Mouse (Mus musculus) CH12.LX (cell line): ENCODE results near the gene Gm12166. TPM values are rescaled to one million over a fixed set of nuclear protein-coding genes. Genes with fewer than 3 reads are reported as not detected.
"Not testable (repeated sequence)": the region's sequence is repeated elsewhere in the genome, so short reads cannot be mapped to it uniquely, and the experiment has no call there.

Experiments used
- DNase-seq: peaks from one replicate; pipeline ENCODE4 v3.0.0-alpha.2; 2013; ENCODE audit errors: extremely low read depth
- H3K27ac ChIP-seq: 2 replicates; pipeline ENCODE4 v1.5.1; 2012; ENCODE audit warnings: low read depth, mild to moderate bottlenecking, control low read depth, moderate library complexity; ENCODE audit not compliant: insufficient read depth
- H3K27me3 ChIP-seq: replicated peaks from 2 replicates; pipeline ENCODE3; 2012; ENCODE audit warnings: inconsistent platforms
- H3K36me3 ChIP-seq, 2 experiments: replicated peaks in 1 of 2; 2 replicates each; pipeline versions ENCODE3 to v1.6.1; 2012; ENCODE audit warnings: inconsistent platforms in 1 of 2, low read length in 1 of 2, mild to moderate bottlenecking in 1 of 2, mixed read lengths in 1 of 2, moderate library complexity in 1 of 2; ENCODE audit not compliant: control insufficient read depth in 1 of 2, insufficient read depth in 1 of 2
- H3K4me1 ChIP-seq, 2 experiments: 2 replicates each; pipeline ENCODE4 v1.6.1; 2012; ENCODE audit warnings: inconsistent platforms in 1 of 2, moderate library complexity in 1 of 2; ENCODE audit not compliant: insufficient read depth in 2 of 2, control insufficient read depth in 1 of 2
- H3K4me2 ChIP-seq: 2 replicates; pipeline ENCODE4 v1.6.1; 2012; ENCODE audit warnings: low read depth, mild to moderate bottlenecking, control low read depth; ENCODE audit not compliant: poor library complexity, insufficient read depth, severe bottlenecking
- H3K4me3 ChIP-seq, 3 experiments: fragments of 150-350 bp in 1 of 3; sonication (generic) in 1 of 3; replicated peaks in 1 of 3; 2 replicates each; pipeline versions ENCODE3 to v1.5.1; 2011 to 2012; ENCODE audit warnings: low read depth in 2 of 3, low read length in 2 of 3, mild to moderate bottlenecking in 2 of 3, moderate library complexity in 2 of 3, control low read depth in 1 of 3, improper control_type of control experiment in 1 of 3, inconsistent platforms in 1 of 3, mixed read lengths in 1 of 3; ENCODE audit not compliant: poor library complexity in 1 of 3
- H3K79me2 ChIP-seq: replicated peaks from 2 replicates; pipeline ENCODE4 v1.6.1; 2012; ENCODE audit warnings: mild to moderate bottlenecking, moderate library complexity; ENCODE audit not compliant: control insufficient read depth, poor library complexity, insufficient read depth, severe bottlenecking; ENCODE audit errors: extremely low read depth
- H3K9ac ChIP-seq: 2 replicates; pipeline ENCODE4 v1.6.1; 2012; ENCODE audit warnings: low read depth, mild to moderate bottlenecking, control low read depth, moderate library complexity; ENCODE audit not compliant: insufficient read depth
- H3K9me3 ChIP-seq: replicated peaks from 2 replicates; pipeline ENCODE3; 2012; ENCODE audit warnings: low read length, inconsistent platforms, mixed read lengths
- BHLHE40 ChIP-seq: IDR thresholded peaks from 2 replicates; pipeline ENCODE4 v1.6.1; 2011; ENCODE audit warnings: mild to moderate bottlenecking, low read depth, low read length, improper control_type of control experiment
- CHD1 ChIP-seq: IDR thresholded peaks from 2 replicates; pipeline ENCODE4 v1.6.1; 2012; ENCODE audit warnings: low read depth, low read length, improper control_type of control experiment, inconsistent platforms
- GABPA ChIP-seq: IDR thresholded peaks from 2 replicates; pipeline ENCODE4 v1.6.1; 2012; ENCODE audit warnings: low read depth, low read length, improper control_type of control experiment, inconsistent platforms; ENCODE audit not compliant: insufficient replicate concordance
- HCFC1 ChIP-seq: IDR thresholded peaks from 2 replicates; pipeline ENCODE4 v1.6.1; 2012; ENCODE audit warnings: low read depth, mild to moderate bottlenecking, inconsistent platforms, low read length, improper control_type of control experiment
- KAT2A ChIP-seq: IDR thresholded peaks from 2 replicates; pipeline ENCODE4 v1.6.1; 2012; ENCODE audit warnings: low read length, improper control_type of control experiment, inconsistent platforms; ENCODE audit not compliant: insufficient replicate concordance
- MAFK ChIP-seq: IDR thresholded peaks from 2 replicates; pipeline ENCODE4 v1.6.1; 2011; ENCODE audit warnings: low read length, improper control_type of control experiment; ENCODE audit not compliant: insufficient replicate concordance
- MEF2A ChIP-seq: IDR thresholded peaks from 2 replicates; pipeline ENCODE4 v1.6.1; 2014; ENCODE audit warnings: low read depth, mild to moderate bottlenecking, inconsistent platforms, low read length, improper control_type of control experiment, borderline replicate concordance
- MXI1 ChIP-seq: IDR thresholded peaks from 2 replicates; pipeline ENCODE4 v1.6.1; 2011; ENCODE audit warnings: mild to moderate bottlenecking, low read depth, low read length, improper control_type of control experiment
- MYC ChIP-seq: IDR thresholded peaks from 2 replicates; pipeline ENCODE4 v1.6.1; 2011; ENCODE audit warnings: low read depth, mild to moderate bottlenecking, improper control_type of control experiment, low read length
- NELFE ChIP-seq: IDR thresholded peaks from 2 replicates; pipeline ENCODE4 v1.6.1; 2011; ENCODE audit warnings: low read depth, low read length, improper control_type of control experiment
- USF2 ChIP-seq: conservative IDR thresholded peaks from 2 replicates; pipeline ENCODE4 v1.6.1; 2011; ENCODE audit warnings: low read depth, low read length, improper control_type of control experiment
- ZMIZ1 ChIP-seq: IDR thresholded peaks from 2 replicates; pipeline ENCODE4 v1.6.1; 2012; ENCODE audit warnings: low read depth, mild to moderate bottlenecking, inconsistent platforms, low read length, improper control_type of control experiment
- dilution Hi-C: fragments of 300-500 bp; cut with MboI; formaldehyde crosslinking; loops from 2 replicates; pipeline ENCODE4 v1.14.3; 2020; ENCODE audit warnings: low sequenced_read_pairs; ENCODE audit not compliant: extremely low pct_unique_long_range_greater_than_20kb, extremely low pct_ligation_motif_present
- in situ Hi-C: fragments of 300-500 bp; cut with MboI; formaldehyde crosslinking; loops from 3 replicates; pipeline ENCODE4 v1.14.3; 2019; ENCODE audit warnings: low sequenced_read_pairs, low pct_ligation_motif_present, low pct_unique_long_range_greater_than_20kb, mixed read lengths
- polyA plus RNA-seq: library from polyadenylated mRNA; unstranded; fragments of >175 nt; gene quantifications from 2 replicates; pipeline ENCODE4 v1.2.1, GENCODE M21; 2012; ENCODE audit warnings: low read depth; ENCODE audit not compliant: insufficient read length
- total RNA-seq, 2 experiments: library from RNA; depleted of rRNA; stranded (reverse); fragments of 300-350 nt in 1 of 2; fragments of >200 nt in 1 of 2; gene quantifications; 2 replicates each; pipeline ENCODE4 v1.2.3; 2012 to 2014

The Gm12166 gene
- total and polyA plus RNA-seq, 3 experiments, result 2.3 to 19.0 (median 2.9) TPM

DNA sequence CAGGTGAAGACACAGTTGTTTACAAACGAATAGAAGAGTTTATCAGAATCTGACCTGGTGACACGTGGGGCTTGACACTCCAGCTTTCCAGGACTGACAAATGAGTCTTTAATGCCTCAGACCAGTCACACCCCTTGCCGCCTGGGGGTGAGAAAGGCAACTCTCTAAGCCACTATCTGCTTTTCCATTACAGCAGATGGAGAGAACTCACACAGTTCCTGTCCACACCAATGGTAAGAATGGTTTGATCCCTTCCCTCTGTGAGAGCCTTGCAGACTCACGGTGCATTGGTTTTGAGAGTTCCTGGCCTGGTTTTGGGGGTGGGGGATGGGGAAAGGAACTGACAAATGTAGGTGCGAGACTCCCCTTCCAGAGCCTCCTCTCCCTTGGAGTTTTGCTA is 2.2 kb upstream of the Gm12166 start:
- dilution Hi-C loops, result no loop called here
- no peak overlapping the region for H3K9ac ChIP-seq
- no peak overlapping the region for H3K4me2 ChIP-seq
- no peak overlapping the region for H3K4me3 ChIP-seq
- DNase-seq, result no peak
- H3K9me3 ChIP-seq, result no peaks in the 10 kb centered on the region
- in situ Hi-C loops, result no loop called here
- TF ChIP-seq MXI1 (no peak), CHD1 (no peak), MAFK (no peak), GABPA (no peak), MEF2A (no peak), NELFE (no peak), KAT2A (no peak), ZMIZ1 (no peak), BHLHE40 (no peak), MYC (no peak), HCFC1 (no peak), USF2 (no peak)
- no peaks in the 10 kb centered on the region for H3K27me3 ChIP-seq
- no peaks in the 10 kb centered on the region for H3K79me2 ChIP-seq
- no peak overlapping the region for H3K27ac ChIP-seq
- no peaks in the 10 kb centered on the region for H3K36me3 ChIP-seq
- peaks cover 0 to 4% of the 10 kb centered on the region in 2 experiments; a peak in 1 of 4 replicates for H3K4me1 ChIP-seq

DNA sequence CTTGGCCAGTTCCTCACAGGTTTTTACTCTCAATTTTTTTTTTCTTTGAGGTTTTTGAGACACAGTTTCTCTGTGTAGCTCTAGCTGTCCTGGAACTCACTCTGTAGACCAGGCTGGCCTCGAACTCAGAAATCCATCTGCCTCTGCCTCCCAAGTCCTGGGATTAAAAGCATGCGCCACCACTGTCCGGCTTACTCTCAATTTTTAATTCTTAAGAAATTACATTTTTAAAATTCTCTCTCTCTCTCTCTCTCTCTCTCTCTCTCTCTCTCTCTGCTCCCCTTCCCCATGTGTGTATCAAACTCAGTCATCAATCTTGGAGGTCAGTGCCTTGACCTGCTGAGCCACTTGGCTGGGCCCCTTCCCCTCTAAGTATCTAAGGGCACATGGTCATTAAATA is 1.3 kb upstream of the Gm12166 start:
- dilution Hi-C loops, H3K4me1 ChIP-seq, H3K4me3 ChIP-seq, H3K9me3 ChIP-seq, H3K9ac ChIP-seq, H3K79me2 ChIP-seq, in situ Hi-C loops, H3K4me2 ChIP-seq, H3K27ac ChIP-seq, H3K36me3 ChIP-seq, H3K27me3 ChIP-seq, DNase-seq: not testable (repeated sequence)

DNA sequence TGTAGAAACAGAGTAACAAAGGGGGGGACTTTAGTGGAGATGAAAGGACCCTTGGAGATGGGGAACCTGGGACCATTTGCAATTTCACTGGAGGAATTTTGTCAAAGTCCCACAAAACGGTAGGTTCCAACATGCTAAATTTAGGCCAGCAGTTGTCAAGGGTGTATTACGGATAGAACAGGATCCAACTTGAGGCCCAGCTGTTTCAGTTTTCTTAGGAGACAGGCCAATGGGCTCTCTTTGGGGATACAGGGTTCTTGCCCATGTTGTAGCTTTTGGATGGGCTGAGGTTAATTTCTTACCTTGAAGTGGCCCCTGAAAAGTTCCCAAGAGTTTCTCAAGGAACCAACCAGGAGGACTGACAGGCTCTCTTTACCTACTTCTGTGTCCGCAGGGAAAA is 4.9 kb downstream of the Gm12166 start:
- Histone ChIP-seq H3K27me3 (no peaks in the 10 kb centered on the region), H3K36me3 (no peaks in the 10 kb centered on the region), H3K9me3 (peaks cover 7% of the 10 kb centered on the region), H3K79me2 (no peaks in the 10 kb centered on the region), H3K4me2 (no peak overlapping the region)
- no peak for TF ChIP-seq MEF2A
- TF ChIP-seq, all 38 proteins: peak for 0
- H3K9ac ChIP-seq, result no peak overlapping the region
- no peaks in the 10 kb centered on the region for H3K4me1 ChIP-seq
- dilution Hi-C loops, result no loop called here
- no peak overlapping the region for H3K4me3 ChIP-seq
- H3K27ac ChIP-seq, result no peak overlapping the region
- in situ Hi-C loops, result no loop called here
- DNase-seq, result no peak
